Mouse (Mus musculus) neutrophil, adult 65 days (primary cell): ENCODE results near the gene Wfdc6b. TPM values are rescaled to one million over a fixed set of nuclear protein-coding genes. Genes with fewer than 3 reads are reported as not detected.

Experiments used
- total RNA-seq: library from RNA; stranded (reverse); gene quantifications from 2 replicates; pipeline ENCODE4 v1.2.4, GENCODE M21; 2023

Gene Wfdc6b
- total RNA-seq = not detected in 2 replicates

DNA sequence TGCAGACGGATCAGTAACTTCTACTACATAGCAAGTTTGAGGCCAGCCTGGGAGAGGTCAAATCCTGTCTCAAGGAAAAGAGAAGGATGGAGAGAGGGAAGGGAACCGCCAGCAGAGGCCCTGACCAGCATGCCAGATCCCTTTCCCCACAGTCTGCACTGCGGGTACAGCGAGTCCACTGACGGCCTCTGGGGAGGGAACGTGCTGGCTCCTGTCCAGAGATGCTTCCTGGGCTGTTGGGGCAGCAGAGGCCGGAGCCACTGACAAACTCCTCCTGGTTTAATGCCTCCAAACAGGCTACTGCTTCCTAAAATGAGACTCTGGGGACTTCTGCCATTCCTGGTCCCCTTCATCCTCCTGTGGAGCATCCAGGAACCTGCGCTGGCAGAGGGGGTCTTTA lies at the start of gene Wfdc6b, which contains the start of gene Wfdc8:
Gene Wfdc6b, plus strand, starts transcription at position 52 of the 400 bp plus-strand sequence.
Gene Wfdc8, minus strand, starts transcription at position 156 of the 400 bp plus-strand sequence.

GRCm38 (mm10) chr2:164573359-164573758 lies 40.0 kb upstream of the Wfdc6b start, which contains the start of gene Spint3:
Gene Spint3, minus strand, starts transcription at chr2:164573459.

DNA sequence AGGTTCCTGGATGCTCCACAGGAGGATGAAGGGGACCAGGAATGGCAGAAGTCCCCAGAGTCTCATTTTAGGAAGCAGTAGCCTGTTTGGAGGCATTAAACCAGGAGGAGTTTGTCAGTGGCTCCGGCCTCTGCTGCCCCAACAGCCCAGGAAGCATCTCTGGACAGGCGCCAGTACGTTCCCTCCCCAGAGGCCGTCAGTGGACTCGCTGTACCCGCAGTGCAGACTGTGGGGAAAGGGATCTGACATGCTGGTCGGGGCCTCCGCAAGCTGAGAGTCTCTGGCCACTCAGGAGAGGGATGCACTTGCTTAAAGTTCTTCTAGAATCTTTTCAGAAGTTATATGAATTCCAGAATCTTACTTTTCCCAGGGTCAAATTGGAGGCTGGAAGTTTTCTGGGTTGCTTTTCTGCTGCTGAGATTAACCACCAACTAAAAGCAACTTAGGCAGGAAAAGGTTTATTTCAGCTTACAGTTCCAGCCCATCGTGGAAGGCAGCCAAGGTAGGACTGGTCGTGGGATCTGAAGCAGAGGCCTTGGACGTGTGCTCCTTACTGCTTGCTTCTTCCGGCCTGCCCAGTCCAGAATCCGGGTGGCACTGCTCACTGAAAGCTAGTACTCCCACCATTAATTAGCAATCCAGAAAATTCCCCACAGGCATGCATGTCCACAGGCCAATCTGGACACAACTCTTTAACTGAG lies 28.1 kb upstream of the Wfdc6b start, which contains the start of gene Wfdc6a:
Gene Wfdc6a, minus strand, starts transcription at position 423 of the 701 bp plus-strand sequence.

DNA sequence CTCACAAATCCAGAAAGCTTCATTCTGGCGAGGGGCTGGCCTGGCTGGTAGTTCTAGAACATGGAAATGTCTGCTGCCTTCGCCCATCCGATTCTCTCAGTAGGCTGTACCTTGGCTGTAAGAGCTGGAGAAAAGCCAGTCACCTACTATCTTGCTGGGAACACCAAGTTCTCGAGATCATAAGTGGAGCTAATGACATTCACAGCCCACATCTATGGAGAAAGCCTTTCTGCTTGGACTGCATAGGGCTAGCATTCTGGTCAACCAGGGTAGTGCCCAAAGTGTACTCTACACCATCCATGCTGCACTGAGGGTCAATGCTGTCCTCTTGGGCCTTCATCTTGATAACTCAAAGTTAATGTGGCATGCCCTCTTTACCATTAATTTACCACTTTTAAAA lies 19.8 kb upstream of the Wfdc6b start, which contains the start of gene Eppin:
Gene Eppin, minus strand, starts transcription at position 101 of the 400 bp plus-strand sequence.

GRCm38 (mm10) chr2:164638696-164639095 lies 25.4 kb downstream of the Wfdc6b start, which contains the start of gene Wfdc16:
Gene Wfdc16, minus strand, starts transcription at chr2:164638796.

GRCm38 (mm10) chr2:164655858-164656257 lies 42.5 kb downstream of the Wfdc6b start, which contains the start of gene Wfdc10:
Gene Wfdc10, plus strand, starts transcription at chr2:164656046.

DNA sequence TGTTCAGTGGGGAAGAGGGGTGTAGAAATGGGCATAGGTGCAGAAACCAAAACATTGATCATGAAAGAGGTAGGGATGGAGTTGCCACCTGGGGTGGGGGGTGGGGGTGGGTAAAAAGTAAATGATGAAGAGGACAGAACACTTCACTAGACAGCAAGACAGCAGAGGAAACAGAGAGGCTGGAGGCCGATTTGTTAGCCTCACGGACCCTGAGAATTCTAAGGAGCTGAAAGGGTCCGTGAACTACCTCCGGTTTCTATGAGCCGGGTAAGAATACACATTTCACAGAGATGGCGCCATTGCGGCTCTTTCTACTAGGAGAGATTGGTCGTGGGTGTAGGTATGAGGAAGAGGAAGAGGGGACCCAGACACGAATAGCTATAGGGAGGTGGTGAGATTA lies 43.2 kb downstream of the Wfdc6b start, which contains the start of gene Wfdc9:
Gene Wfdc9, minus strand, starts transcription at position 101 of the 400 bp plus-strand sequence.

Other genes with a start within 250 kb of the Wfdc6b start
- gene Slpi, start 224.4 kb upstream of the Wfdc6b start, total RNA-seq = 705 and 906 TPM in 2 replicates
- not detected in 2 replicates for gene Rbpjl, start 210.4 kb upstream of the Wfdc6b start, total RNA-seq
- gene Matn4, start 208.4 kb upstream of the Wfdc6b start, total RNA-seq = not detected in 2 replicates
- gene Sdc4, start 169.6 kb upstream of the Wfdc6b start, total RNA-seq = 1.4 and 5.3 TPM in 2 replicates
- gene Sys1, start 156.6 kb upstream of the Wfdc6b start, total RNA-seq = 32.7 and 33.5 TPM in 2 replicates
- 0.63 TPM in 1 of 2 replicates, not detected in the other for gene Gm20458, start 152.6 kb upstream of the Wfdc6b start, total RNA-seq
- not detected in 2 replicates for gene Trp53tg5, start 139.8 kb upstream of the Wfdc6b start, total RNA-seq
- gene Dbndd2, start 127.4 kb upstream of the Wfdc6b start, total RNA-seq = 2.1 and 3.2 TPM in 2 replicates
- 42.1 and 46.4 TPM in 2 replicates for gene Pigt, start 116.0 kb upstream of the Wfdc6b start, total RNA-seq
- gene Wfdc2, start 51.1 kb upstream of the Wfdc6b start, total RNA-seq = not detected in 2 replicates
- gene Spint3, start 40.1 kb upstream of the Wfdc6b start, total RNA-seq = not detected in 2 replicates
- not detected in 2 replicates for gene Wfdc6a, start 28.1 kb upstream of the Wfdc6b start, total RNA-seq
- gene Eppin, start 19.9 kb upstream of the Wfdc6b start, total RNA-seq = not detected in 2 replicates
- gene Wfdc8, start 104 bp downstream of the Wfdc6b start, total RNA-seq = not detected in 2 replicates
- gene Wfdc16, start 25.3 kb downstream of the Wfdc6b start, total RNA-seq = not detected in 2 replicates
- 7.5 and 8.1 TPM in 2 replicates for gene Wfdc10, start 42.5 kb downstream of the Wfdc6b start, total RNA-seq
- gene Wfdc9, start 43.1 kb downstream of the Wfdc6b start, total RNA-seq = not detected in 2 replicates
- gene Wfdc11, start 60.6 kb downstream of the Wfdc6b start, total RNA-seq = not detected in 2 replicates
- gene Wfdc13, start 71.6 kb downstream of the Wfdc6b start, total RNA-seq = not detected in 2 replicates
- gene Spint4, start 85.0 kb downstream of the Wfdc6b start, total RNA-seq = not detected in 2 replicates
- gene Spint5, start 101.8 kb downstream of the Wfdc6b start, total RNA-seq = not detected in 2 replicates
- gene Wfdc3, start 132.4 kb downstream of the Wfdc6b start, total RNA-seq = not detected in 2 replicates
- gene Dnttip1, start 132.5 kb downstream of the Wfdc6b start, total RNA-seq = 34.5 and 42.9 TPM in 2 replicates
- 84.3 and 94.9 TPM in 2 replicates for gene Ube2c, start 156.4 kb downstream of the Wfdc6b start, total RNA-seq
- gene Tnnc2, start 166.4 kb downstream of the Wfdc6b start, total RNA-seq = 0.73 TPM in 1 of 2 replicates, not detected in the other
- 2.2 and 2.6 TPM in 2 replicates for gene Snx21, start 172.3 kb downstream of the Wfdc6b start, total RNA-seq
- 44.2 and 45.5 TPM in 2 replicates for gene Acot8, start 191.4 kb downstream of the Wfdc6b start, total RNA-seq
- 1.5 and 1.7 TPM in 2 replicates for gene Zswim3, start 191.6 kb downstream of the Wfdc6b start, total RNA-seq
- gene Zswim1, start 209.2 kb downstream of the Wfdc6b start, total RNA-seq = 3.1 and 4.0 TPM in 2 replicates
- gene Spata25, start 215.0 kb downstream of the Wfdc6b start, total RNA-seq = not detected in 2 replicates
- 149 and 152 TPM in 2 replicates for gene Ctsa, start 219.4 kb downstream of the Wfdc6b start, total RNA-seq
- 0.66 and 1.6 TPM in 2 replicates for gene Neurl2, start 219.9 kb downstream of the Wfdc6b start, total RNA-seq
- 1.7 and 3.0 TPM in 2 replicates for gene Pltp, start 244.2 kb downstream of the Wfdc6b start, total RNA-seq